Mouse (Mus musculus): Measurements from ENCODE around the gene Pdcd11. TPM values are rescaled to one million over a fixed set of nuclear protein-coding genes. Genes with fewer than 3 reads are reported as not detected.

Gene Pdcd11
- polyA plus RNA-seq (2015; fragmentation: Nextera tagmentation; extraction: Ambion mirVana): 3.0 and 3.3 TPM in 2 replicates

GRCm38 (mm10) chr19:47090550-47091156 lies at the start of gene Pdcd11, which contains the start of gene Usmg5:
Gene Pdcd11 (plus strand): TSS chr19:47090768.
Gene Usmg5 (minus strand): TSS chr19:47090647.
- Histone ChIP-seq H3K27ac (ENCODE audit: low read depth) (peak within 1 kb of the TSS; percentile 92), H3K9ac (replicated peaks) (peak within 1 kb of the TSS; percentile 88), H3K4me3 (ENCODE audit: low read depth, low read length) (peak within 1 kb of the TSS; percentile 74), H3K4me1 (ENCODE audit: insufficient read depth) (peaks cover 7% of the 10 kb centered on the region; the same call in 1 of the 2 replicates), H3K9me3 (ENCODE audit: low read length) (no peaks in the 10 kb centered on the region), H3K36me3 (replicated peaks; ENCODE audit: insufficient read depth, low read length) (peaks cover 22% of the 10 kb centered on the region), H3K4me2 (ENCODE audit: low read depth, low read length) (peak within 1 kb of the TSS; percentile 95), H3K27me3 (ENCODE audit: insufficient read depth, low read length) (no peaks in the 10 kb centered on the region)
- no peak for TF ChIP-seq CTCF (IDR thresholded peaks at IDR 0.05; ENCODE audit: low read depth)
- no peak for TF ChIP-seq EP300 (IDR thresholded peaks at IDR 0.05; ENCODE audit: low read depth)
- ATAC-seq (peak; percentile 99), DNase-seq (peak; percentile 96)
- under 1% methylated on average over 56 of the region's 56 CpGs for WGBS (ENCODE audit: insufficient replicate concordance)

- Histone ChIP-seq H3K9ac (replicated peaks) (no peak overlapping the region), H3K4me2 (ENCODE audit: low read depth, low read length) (no peak overlapping the region), H3K27ac (ENCODE audit: low read depth) (no peak overlapping the region), H3K36me3 (replicated peaks; ENCODE audit: insufficient read depth, low read length) (peaks cover 20% of the 10 kb centered on the region; the same call in 1 of the 2 replicates), H3K27me3 (ENCODE audit: insufficient read depth, low read length) (no peaks in the 10 kb centered on the region), H3K4me3 (ENCODE audit: low read depth, low read length) (no peak overlapping the region), H3K4me1 (ENCODE audit: insufficient read depth) (no peaks in the 10 kb centered on the region), H3K9me3 (ENCODE audit: low read length) (no peaks in the 10 kb centered on the region)
- DNase-seq (no peak), ATAC-seq (no peak)
- TF ChIP-seq CTCF (IDR thresholded peaks at IDR 0.05; ENCODE audit: low read depth) (peak; percentile 51), EP300 (IDR thresholded peaks at IDR 0.05; ENCODE audit: low read depth) (no peak)
- WGBS (ENCODE audit: insufficient replicate concordance): 65% methylated on average over 3 of the region's 3 CpGs
These were observed 47.0 kb upstream of the Pdcd11 start for GRCm38 (mm10) chr19:47043608-47044007.

GRCm38 (mm10) chr19:47046343-47046742 lies 44.2 kb upstream of the Pdcd11 start:
- Histone ChIP-seq H3K4me2 (ENCODE audit: low read depth, low read length) (no peak overlapping the region), H3K4me1 (ENCODE audit: insufficient read depth) (peaks cover 15% of the 10 kb centered on the region), H3K36me3 (replicated peaks; ENCODE audit: insufficient read depth, low read length) (0 out of 2 replicates have a peak, but pooled peaks cover 12% of the 10 kb centered on the region), H3K9me3 (ENCODE audit: low read length) (no peaks in the 10 kb centered on the region), H3K27me3 (ENCODE audit: insufficient read depth, low read length) (no peaks in the 10 kb centered on the region), H3K9ac (replicated peaks) (no peak overlapping the region), H3K4me3 (ENCODE audit: low read depth, low read length) (no peak overlapping the region), H3K27ac (ENCODE audit: low read depth) (no peak overlapping the region)
- ATAC-seq (no peak), DNase-seq (no peak)
- 84% methylated on average over 1 of the region's 1 CpGs for WGBS (ENCODE audit: insufficient replicate concordance)
- TF ChIP-seq EP300 (IDR thresholded peaks at IDR 0.05; ENCODE audit: low read depth) (no peak), CTCF (IDR thresholded peaks at IDR 0.05; ENCODE audit: low read depth) (peak; percentile 43)

- Histone ChIP-seq H3K9ac (replicated peaks) (no peak overlapping the region), H3K9me3 (ENCODE audit: low read length) (no peaks in the 10 kb centered on the region), H3K4me1 (ENCODE audit: insufficient read depth) (peaks cover 15% of the 10 kb centered on the region), H3K4me2 (ENCODE audit: low read depth, low read length) (no peak overlapping the region), H3K36me3 (replicated peaks; ENCODE audit: insufficient read depth, low read length) (0 out of 2 replicates have a peak, but pooled peaks cover 9% of the 10 kb centered on the region), H3K27me3 (ENCODE audit: insufficient read depth, low read length) (no peaks in the 10 kb centered on the region), H3K4me3 (ENCODE audit: low read depth, low read length) (no peak overlapping the region), H3K27ac (ENCODE audit: low read depth) (no peak overlapping the region)
- DNase-seq: no peak
- WGBS (ENCODE audit: insufficient replicate concordance): 84% methylated on average over 13 of the region's 13 CpGs
- no peak for TF ChIP-seq CTCF (IDR thresholded peaks at IDR 0.05; ENCODE audit: low read depth)
- TF ChIP-seq EP300 (IDR thresholded peaks at IDR 0.05; ENCODE audit: low read depth): no peak
- no peak for ATAC-seq
These were observed 43.2 kb upstream of the Pdcd11 start for GRCm38 (mm10) chr19:47047236-47047833.

- Histone ChIP-seq H3K9me3 (ENCODE audit: low read length) (no peaks in the 10 kb centered on the region), H3K4me2 (ENCODE audit: low read depth, low read length) (peak overlapping the region; percentile 97; the same call in 1 of the 2 replicates), H3K27ac (ENCODE audit: low read depth) (no peak overlapping the region), H3K4me3 (ENCODE audit: low read depth, low read length) (no peak overlapping the region), H3K36me3 (replicated peaks; ENCODE audit: insufficient read depth, low read length) (0 out of 2 replicates have a peak, but pooled peaks cover 9% of the 10 kb centered on the region), H3K4me1 (ENCODE audit: insufficient read depth) (peaks cover 15% of the 10 kb centered on the region), H3K9ac (replicated peaks) (no peak overlapping the region), H3K27me3 (ENCODE audit: insufficient read depth, low read length) (no peaks in the 10 kb centered on the region)
- WGBS (ENCODE audit: insufficient replicate concordance): 64% methylated on average over 4 of the region's 4 CpGs
- no peak for DNase-seq
- TF ChIP-seq EP300 (IDR thresholded peaks at IDR 0.05; ENCODE audit: low read depth) (no peak), CTCF (IDR thresholded peaks at IDR 0.05; ENCODE audit: low read depth) (no peak)
- no peak for ATAC-seq
These were observed 41.5 kb upstream of the Pdcd11 start for GRCm38 (mm10) chr19:47049061-47049460.

GRCm38 (mm10) chr19:47049840-47050239 lies 40.7 kb upstream of the Pdcd11 start:
- Histone ChIP-seq H3K9ac (replicated peaks) (peak overlapping the region; percentile 83), H3K4me1 (ENCODE audit: insufficient read depth) (peaks cover 15% of the 10 kb centered on the region), H3K9me3 (ENCODE audit: low read length) (no peaks in the 10 kb centered on the region), H3K36me3 (replicated peaks; ENCODE audit: insufficient read depth, low read length) (0 out of 2 replicates have a peak, but pooled peaks cover 9% of the 10 kb centered on the region), H3K4me2 (ENCODE audit: low read depth, low read length) (peak overlapping the region; percentile 97), H3K4me3 (ENCODE audit: low read depth, low read length) (peak overlapping the region; percentile 84), H3K27me3 (ENCODE audit: insufficient read depth, low read length) (no peaks in the 10 kb centered on the region), H3K27ac (ENCODE audit: low read depth) (peak overlapping the region; percentile 85; the same call in 1 of the 2 replicates)
- DNase-seq (no peak), ATAC-seq (no peak)
- 7% methylated on average over 7 of the region's 7 CpGs for WGBS (ENCODE audit: insufficient replicate concordance)
- TF ChIP-seq CTCF (IDR thresholded peaks at IDR 0.05; ENCODE audit: low read depth) (no peak), EP300 (IDR thresholded peaks at IDR 0.05; ENCODE audit: low read depth) (no peak)

Measured in liver, postnatal 0 days (tissue).